Mouse (Mus musculus) T-helper 1 cell (primary cell): ENCODE data around the gene Fcgr4.
"Not testable (repeated sequence)": the region's sequence is repeated elsewhere in the genome, so short reads cannot be mapped to it uniquely, and the experiment has no call there.

Source experiments
- in situ Hi-C: fragments of 300-600 bp; cut with MboI, MseI; formaldehyde crosslinking; loops from one replicate; pipeline ENCODE4 v1.15.1; 2025; ENCODE audit warnings: high pct_unique_total_duplicates

Fcgr4 gene

GRCm38 (mm10) chr1:171018737-171019136 is at the start of gene Fcgr4:
Gene Fcgr4 (plus strand): TSS chr1:171018920.
- in situ Hi-C loops, result no loop called here

- in situ Hi-C loops, result no loop called here
These were observed 46.2 kb upstream of the Fcgr4 start for GRCm38 (mm10) chr1:170972494-170972893.

- in situ Hi-C loops, result no loop called here
These were observed 45.8 kb upstream of the Fcgr4 start for GRCm38 (mm10) chr1:170972936-170973335.

- in situ Hi-C loops, result no loop called here
These were observed 44.5 kb upstream of the Fcgr4 start for GRCm38 (mm10) chr1:170974171-170974570.

- in situ Hi-C loops, result no loop called here
These were observed 44.0 kb upstream of the Fcgr4 start for GRCm38 (mm10) chr1:170974736-170975135.

GRCm38 (mm10) chr1:170975350-170975749 is 43.4 kb upstream of the Fcgr4 start:
- in situ Hi-C loops, result not testable (repeated sequence)

GRCm38 (mm10) chr1:170975751-170976161 is 43.0 kb upstream of the Fcgr4 start:
- in situ Hi-C loops, result no loop called here

- in situ Hi-C loops, result no loop called here
These were observed 42.3 kb upstream of the Fcgr4 start, which contains the start of gene Fcgr2b for GRCm38 (mm10) chr1:170976447-170976846. Gene Fcgr2b (minus strand): TSS chr1:170976547.

- in situ Hi-C loops, result no loop called here
These were observed 40.1 kb upstream of the Fcgr4 start for GRCm38 (mm10) chr1:170978601-170979000.

- in situ Hi-C loops, result not testable (repeated sequence)
These were observed 37.0 kb upstream of the Fcgr4 start for GRCm38 (mm10) chr1:170981679-170982078.

- in situ Hi-C loops, result no loop called here
These were observed 36.4 kb upstream of the Fcgr4 start for GRCm38 (mm10) chr1:170982301-170982700.

GRCm38 (mm10) chr1:170983066-170983465 is 35.7 kb upstream of the Fcgr4 start:
- in situ Hi-C loops, result no loop called here

GRCm38 (mm10) chr1:170985092-170985491 is 33.6 kb upstream of the Fcgr4 start:
- in situ Hi-C loops, result no loop called here

GRCm38 (mm10) chr1:170985861-170986260 is 32.9 kb upstream of the Fcgr4 start:
- in situ Hi-C loops, result no loop called here

GRCm38 (mm10) chr1:170989656-170990055 is 29.1 kb upstream of the Fcgr4 start:
- in situ Hi-C loops, result no loop called here

GRCm38 (mm10) chr1:170992550-170992949 is 26.2 kb upstream of the Fcgr4 start:
- in situ Hi-C loops, result no loop called here

- in situ Hi-C loops, result loop anchor here (5.0 kb wide), 1 partner anchor 99 kb away; no protein-coding TSS in a partner anchor
These were observed 22.7 kb upstream of the Fcgr4 start for GRCm38 (mm10) chr1:170996034-170996433.

GRCm38 (mm10) chr1:170996753-170997152 is 22.0 kb upstream of the Fcgr4 start:
- in situ Hi-C loops, result loop anchor here (5.0 kb wide), 1 partner anchor 99 kb away; no protein-coding TSS in a partner anchor

GRCm38 (mm10) chr1:170997756-170998655 is 20.7 kb upstream of the Fcgr4 start:
- in situ Hi-C loops, result loop anchor here (5.0 kb wide), 1 partner anchor 101 kb away; no protein-coding TSS in a partner anchor

GRCm38 (mm10) chr1:170999811-171000210 is 18.9 kb upstream of the Fcgr4 start:
- in situ Hi-C loops, result loop anchor here (5.0 kb wide), 1 partner anchor 103 kb away; no protein-coding TSS in a partner anchor

- in situ Hi-C loops, result no loop called here
These were observed 13.6 kb upstream of the Fcgr4 start for GRCm38 (mm10) chr1:171005081-171005480.

- in situ Hi-C loops, result no loop called here
These were observed 13.1 kb upstream of the Fcgr4 start for GRCm38 (mm10) chr1:171005586-171005985.

- in situ Hi-C loops, result no loop called here
These were observed 12.4 kb upstream of the Fcgr4 start for GRCm38 (mm10) chr1:171006335-171006734.
